Mouse (Mus musculus): Measurements from ENCODE around the gene Mis12.

- no peak for TF ChIP-seq USF2 (conservative IDR thresholded peaks at IDR 0.05; ENCODE audit: low read depth, low read length)
- no peak for TF ChIP-seq MEF2A (IDR thresholded peaks at IDR 0.05; ENCODE audit: borderline replicate concordance, low read depth, low read length)
- no peak for TF ChIP-seq POLR2A (IDR thresholded peaks at IDR 0.05; ENCODE audit: low read depth, low read length)
- no peak for TF ChIP-seq HCFC1 (IDR thresholded peaks at IDR 0.05; ENCODE audit: low read depth, low read length)
- no peak for TF ChIP-seq E2F4 (IDR thresholded peaks at IDR 0.05; ENCODE audit: insufficient replicate concordance, low read depth, low read length)
Observed at GRCm38 (mm10) chr11:71001167-71001566, 18.2 kb upstream of the Mis12 start.
